Mouse (Mus musculus) left cerebral cortex, postnatal 10 days (tissue): ENCODE results near the gene Htra3. TPM values are rescaled to one million over a fixed set of nuclear protein-coding genes. Genes with fewer than 3 reads are reported as not detected.
A peak's percentile ranks its signal among the peaks of the same experiment; 100 is the strongest.

Experiments used
- DNase-seq, 2 experiments: peaks; one replicate each; pipeline ENCODE4 v3.0.0; 2021 to 2022; ENCODE audit warnings: low spot score in 2 of 2, mixed read lengths in 1 of 2; ENCODE audit errors: extremely low spot score in 1 of 2
- intact Hi-C: fragments of 180-260 bp; cut with DNase I; formaldehyde crosslinking; loops from one replicate; pipeline ENCODE4 v1.15.1; 2025
- total RNA-seq, 2 experiments: library from RNA; stranded (reverse); gene quantifications; 2 replicates each; pipeline ENCODE4 v1.2.3; 2021

The Htra3 gene
- total RNA-seq, 2 experiments from 2014 or later = 14.0 to 14.9 TPM

DNA sequence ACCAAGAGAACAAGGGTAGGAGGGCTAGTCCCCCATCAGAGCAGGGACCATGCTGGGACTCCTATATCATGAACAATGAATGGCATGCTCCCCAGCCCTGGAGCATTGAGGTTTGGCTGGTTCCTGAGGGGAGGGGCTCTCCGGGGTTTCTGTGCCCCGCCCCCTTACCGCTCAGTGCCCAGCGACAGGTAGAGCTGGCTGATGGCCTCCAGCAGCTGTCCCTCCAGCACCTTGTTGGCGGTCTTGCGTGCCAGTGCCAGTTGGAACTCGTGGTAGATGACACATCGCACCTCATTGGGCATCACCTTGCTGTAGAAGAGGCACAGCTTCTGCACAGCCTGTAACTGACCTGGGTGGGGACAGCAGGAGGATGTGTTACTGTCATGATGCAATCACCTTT lies 23.6 kb upstream of the Htra3 start:
- no peak for DNase-seq
- intact Hi-C loops = no loop called here

DNA sequence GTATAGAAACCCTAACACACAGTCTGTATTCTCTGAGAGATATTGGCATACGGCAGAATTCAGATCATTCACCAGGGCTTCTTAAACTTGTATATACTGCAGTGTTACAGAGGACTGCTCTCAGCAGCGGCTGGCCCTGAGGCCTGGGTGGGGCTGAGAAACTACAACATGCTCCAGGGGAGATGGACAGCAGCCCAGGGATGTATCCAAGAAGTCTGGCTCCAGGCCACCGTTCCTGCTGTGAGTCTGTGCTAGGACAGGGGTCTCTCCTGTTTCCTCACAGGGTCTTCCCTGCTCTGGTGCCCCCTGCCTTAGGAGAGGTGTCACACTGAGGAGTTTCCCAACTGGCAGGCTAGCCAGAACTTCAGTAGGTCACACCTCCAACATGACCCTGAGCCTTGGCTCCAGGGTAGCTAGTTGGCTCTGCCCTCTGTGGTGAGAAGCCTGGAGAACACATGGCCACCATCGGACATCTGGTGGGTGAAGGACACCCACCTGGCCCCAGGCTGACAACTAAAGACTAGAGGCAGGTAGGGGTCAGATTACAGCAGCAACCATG lies 23.1 kb upstream of the Htra3 start:
- DNase-seq = peak in 1 of 2 experiments; percentile 45
- intact Hi-C loops = no loop called here

GRCm38 (mm10) chr5:35701042-35701441 lies 21.5 kb upstream of the Htra3 start:
- intact Hi-C loops = no loop called here
- peak in 1 of 2 experiments; percentile 71 for DNase-seq

GRCm38 (mm10) chr5:35695815-35696214 lies 16.2 kb upstream of the Htra3 start:
- DNase-seq = no peak
- intact Hi-C loops = no loop called here

DNA sequence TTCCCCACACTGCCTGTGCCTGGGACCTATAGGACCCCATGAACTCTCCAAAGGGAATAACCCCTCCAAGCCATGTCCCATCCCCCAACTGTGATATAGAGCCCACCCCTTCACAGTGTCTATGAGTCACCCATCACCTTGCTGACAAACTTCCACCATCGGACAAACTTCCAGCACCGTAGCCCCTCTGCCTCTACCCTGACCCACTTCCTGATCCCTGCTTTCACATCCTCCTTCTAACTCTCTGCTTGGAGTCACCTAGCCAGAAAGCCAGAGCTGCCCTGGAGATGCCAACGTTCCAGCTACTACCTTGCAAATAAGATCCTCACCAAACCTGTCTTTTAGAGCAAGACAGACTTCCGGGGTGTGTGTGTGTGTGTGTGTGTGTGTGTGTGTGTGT lies 14.1 kb upstream of the Htra3 start:
- intact Hi-C loops = no loop called here
- no peak for DNase-seq

GRCm38 (mm10) chr5:35691246-35691645 lies 11.7 kb upstream of the Htra3 start:
- no peak for DNase-seq
- intact Hi-C loops = no loop called here

- no peak for DNase-seq
Observed at GRCm38 (mm10) chr5:35690485-35691165, 11.0 kb upstream of the Htra3 start.

GRCm38 (mm10) chr5:35689374-35689773 lies 9.8 kb upstream of the Htra3 start:
- intact Hi-C loops = no loop called here
- no peak for DNase-seq

More at GRCm38 (mm10) chr5:35690485-35691165, 11.0 kb upstream of the Htra3 start:
- intact Hi-C loops = no loop called here

DNA sequence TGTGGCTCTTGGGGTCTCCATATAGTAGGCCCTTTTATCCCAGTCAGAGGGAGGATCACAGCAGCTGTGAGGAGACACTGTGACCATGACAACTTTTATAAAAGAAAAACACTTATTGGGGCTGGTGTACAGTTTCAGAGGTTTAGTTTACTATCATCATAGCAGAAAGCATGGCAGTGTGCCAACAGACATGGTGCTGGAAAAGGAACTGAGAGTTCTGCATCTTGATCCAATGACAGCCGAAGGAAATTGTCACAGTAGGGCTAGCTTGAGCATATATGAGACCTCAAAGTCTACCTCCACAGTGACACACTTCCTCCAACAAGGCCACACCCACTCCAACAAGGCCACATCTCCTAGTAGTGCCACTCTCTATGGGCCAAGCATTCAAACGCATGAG lies 9.3 kb upstream of the Htra3 start:
- DNase-seq = no peak
- intact Hi-C loops = no loop called here

GRCm38 (mm10) chr5:35687098-35687497 lies 7.5 kb upstream of the Htra3 start:
- no peak for DNase-seq
- intact Hi-C loops = no loop called here

- no peak for DNase-seq
- intact Hi-C loops = no loop called here
Observed at GRCm38 (mm10) chr5:35686336-35686735, 6.8 kb upstream of the Htra3 start.

DNA sequence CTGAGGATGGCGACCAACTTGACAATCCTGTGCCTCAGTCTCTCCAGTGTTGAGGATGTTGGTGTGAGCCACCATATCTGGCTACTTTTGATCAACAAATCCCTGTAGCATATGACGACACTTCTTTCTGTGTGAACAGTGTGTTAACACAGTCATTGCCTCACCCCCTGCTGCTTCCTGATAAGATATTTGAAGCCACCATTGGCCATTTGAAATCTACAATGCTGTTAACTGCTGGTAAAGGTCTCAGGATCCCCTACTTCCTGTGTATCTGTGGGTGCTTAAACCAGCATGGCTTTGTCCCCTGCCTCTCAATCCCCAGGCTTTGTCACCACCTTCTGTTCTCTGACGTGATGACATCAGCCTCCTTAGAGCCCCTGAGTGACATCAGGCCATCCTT lies 5.5 kb upstream of the Htra3 start:
- DNase-seq = no peak
- intact Hi-C loops = no loop called here

DNA sequence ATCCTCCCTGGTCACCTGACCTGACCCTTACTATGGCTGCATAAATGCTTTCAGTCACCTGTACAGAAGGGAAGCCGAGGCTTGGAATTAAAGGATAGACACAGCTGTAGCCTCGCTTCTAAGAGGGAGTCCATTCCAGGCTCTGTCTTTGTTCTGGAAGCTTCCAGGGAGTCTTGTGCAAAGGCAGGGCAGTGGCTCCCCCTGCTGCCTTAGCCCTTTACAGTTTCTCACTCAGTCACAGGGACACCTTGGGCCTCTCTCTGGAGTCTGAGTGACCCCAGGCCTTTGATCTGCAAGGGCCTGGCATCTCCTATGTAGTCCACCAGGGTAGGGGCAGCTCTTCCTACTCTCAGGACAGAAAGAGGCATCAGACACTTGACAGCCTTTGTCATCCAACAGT lies 1.4 kb upstream of the Htra3 start:
- DNase-seq = peak in 1 of 2 experiments; percentile 74

DNA sequence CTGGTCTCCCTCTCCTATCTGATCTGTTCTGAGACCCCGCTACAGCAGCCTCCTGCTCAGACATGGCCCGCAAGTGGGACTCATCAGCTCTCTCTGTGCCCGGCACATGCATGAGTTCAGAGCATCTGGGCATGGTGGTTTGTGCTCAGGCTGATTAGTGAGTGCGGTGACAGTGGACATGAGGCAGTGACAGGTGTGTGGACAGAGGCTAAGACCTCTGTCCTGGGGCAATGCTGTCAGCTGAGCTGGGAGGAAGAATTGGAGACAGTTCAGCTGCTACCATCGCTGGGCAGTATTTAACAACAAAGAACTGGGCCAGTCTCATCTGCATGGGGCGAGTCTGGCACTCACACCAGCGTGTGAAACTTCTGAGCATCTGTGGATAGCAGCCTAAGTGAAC lies 2.6 kb downstream of the Htra3 start:
- no peak for DNase-seq
- intact Hi-C loops = no loop called here

More for the DNA sequence above, 1.4 kb upstream of the Htra3 start:
- intact Hi-C loops = loop anchor here (1.0 kb wide), 1 partner anchor 85 kb away; no protein-coding TSS in a partner anchor

- intact Hi-C loops = no loop called here
- peak in 1 of 2 experiments; percentile 79 for DNase-seq
Observed at GRCm38 (mm10) chr5:35674081-35674555, 5.5 kb downstream of the Htra3 start.

- peak; percentile 45 to 93 for DNase-seq
- intact Hi-C loops = no loop called here
Observed at GRCm38 (mm10) chr5:35673086-35673485, 6.5 kb downstream of the Htra3 start.

DNA sequence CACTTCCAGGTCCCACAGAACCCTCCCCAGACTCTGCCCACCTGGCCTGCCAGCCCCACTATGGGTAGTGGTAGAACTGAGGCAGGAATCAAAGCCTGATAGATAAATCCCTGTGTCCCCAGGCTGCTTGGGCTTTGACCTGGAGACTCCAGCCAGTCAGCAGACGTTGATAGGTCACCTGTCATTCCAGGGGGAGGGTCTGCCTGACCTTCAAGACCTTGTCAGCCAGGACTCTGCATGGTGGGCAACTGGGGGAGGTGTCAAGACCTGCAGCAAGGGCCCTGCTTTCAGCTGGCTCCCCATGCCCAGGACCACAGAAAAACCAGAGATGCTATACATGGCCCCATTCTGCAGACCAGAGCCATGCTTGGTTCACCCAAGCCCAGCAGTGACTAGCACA lies 7.0 kb downstream of the Htra3 start:
- intact Hi-C loops = no loop called here
- DNase-seq = no peak

DNA sequence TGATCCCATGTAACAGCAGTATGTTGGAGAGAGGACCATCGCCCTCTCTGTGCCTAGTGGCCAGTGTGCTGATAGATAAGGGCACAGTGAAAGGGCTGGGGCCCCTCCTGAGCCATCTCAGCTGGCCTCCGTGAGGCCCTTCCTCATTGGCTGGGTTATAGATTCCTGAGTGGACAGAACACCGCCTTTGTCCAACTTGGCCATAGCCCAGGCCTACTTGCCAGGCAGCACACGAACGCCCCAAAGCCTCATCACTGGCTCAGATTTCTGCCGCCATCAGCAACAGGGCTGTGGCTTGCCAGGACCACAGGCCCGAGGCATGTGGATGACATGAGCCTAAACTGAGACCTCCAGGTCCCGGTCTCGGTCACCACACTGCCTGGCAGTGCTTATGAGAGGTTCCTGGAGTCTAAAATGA lies 8.1 kb downstream of the Htra3 start:
- intact Hi-C loops = no loop called here
- peak; percentile 46 to 85 for DNase-seq

DNA sequence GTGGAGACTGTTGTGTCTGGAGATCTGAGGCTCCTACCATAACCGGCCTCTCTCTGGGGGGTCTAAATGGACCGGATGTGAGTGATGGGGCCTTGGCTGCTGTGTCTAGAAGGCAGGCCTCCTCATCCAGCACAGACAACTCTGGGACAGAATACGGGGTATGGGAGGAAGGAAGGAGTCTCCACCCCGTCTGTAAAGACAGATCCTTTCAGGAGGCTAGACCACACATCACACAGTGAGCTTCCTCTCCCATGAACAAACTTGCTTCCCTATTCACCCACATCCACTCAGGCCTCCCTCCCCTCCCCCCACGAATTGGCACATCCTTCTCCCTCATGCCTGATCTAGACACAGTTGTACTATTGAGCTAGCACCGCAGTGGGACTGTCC lies 9.2 kb downstream of the Htra3 start:
- intact Hi-C loops = no loop called here

GRCm38 (mm10) chr5:35669747-35670411 lies 9.7 kb downstream of the Htra3 start:
- no peak for DNase-seq
- intact Hi-C loops = no loop called here

More for the DNA sequence above, 9.2 kb downstream of the Htra3 start:
- peak; percentile 30 to 87 for DNase-seq
